Mouse (Mus musculus): Measurements from ENCODE around the gene Gm17334. TPM values are rescaled to one million over a fixed set of nuclear protein-coding genes. Genes with fewer than 3 reads are reported as not detected.

Gm17334 gene
- polyA plus RNA-seq, 1 experiment, result 0.44 TPM

- TF ChIP-seq CTCF (IDR thresholded peaks at IDR 0.05; ENCODE audit: borderline replicate concordance, insufficient read depth, low read depth, low read length) (no peak), POLR2A (IDR thresholded peaks at IDR 0.05; ENCODE audit: borderline replicate concordance, insufficient read depth, low read length) (no peak)
- H3K4me1 ChIP-seq (ENCODE audit: control insufficient read depth, insufficient read depth, low read length), result peaks cover 6% of the 10 kb centered on the region
Observed at GRCm38 (mm10) chr11:53796409-53797151, 23.6 kb upstream of the Gm17334 start.

DNA sequence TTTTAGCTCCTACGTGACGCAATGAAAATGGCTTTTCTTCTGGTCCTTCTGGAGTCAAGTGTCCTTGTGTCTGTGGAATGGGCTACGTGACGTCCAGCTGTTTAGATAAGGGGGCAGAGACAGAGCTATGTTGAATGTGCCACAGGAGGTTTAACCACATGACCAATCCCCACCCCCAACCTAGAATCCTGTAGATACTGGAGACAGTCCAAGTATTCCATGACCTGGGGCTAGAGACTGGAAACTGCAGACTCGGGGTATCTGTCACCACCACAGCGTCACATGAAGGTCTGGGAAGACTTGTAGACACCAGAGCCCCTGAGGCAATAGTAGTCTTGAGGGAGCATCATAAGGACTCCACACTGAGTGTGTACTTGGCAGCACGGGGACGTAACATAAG is 22.8 kb upstream of the Gm17334 start:
- no peaks in the 10 kb centered on the region for H3K27me3 ChIP-seq (ENCODE audit: control insufficient read depth, insufficient read depth, low read length)
- WGBS, result 89% methylated on average over 8 of the region's 8 CpGs
- TF ChIP-seq POLR2A (IDR thresholded peaks at IDR 0.05; ENCODE audit: borderline replicate concordance, insufficient read depth, low read length) (no peak), CTCF (IDR thresholded peaks at IDR 0.05; ENCODE audit: borderline replicate concordance, insufficient read depth, low read depth, low read length) (no peak)
- H3K4me1 ChIP-seq (ENCODE audit: control insufficient read depth, insufficient read depth, low read length), result peaks cover 6% of the 10 kb centered on the region
- no peak overlapping the region for H3K4me3 ChIP-seq (replicated peaks; ENCODE audit: insufficient read depth, low read depth, low read length)
- DNase-seq, result no peak
- no peak overlapping the region for H3K27ac ChIP-seq (ENCODE audit: insufficient read depth, low read length)

More at GRCm38 (mm10) chr11:53796409-53797151, 23.6 kb upstream of the Gm17334 start:
- H3K27ac ChIP-seq (ENCODE audit: insufficient read depth, low read length), result no peak overlapping the region; the same call in 1 of the 2 replicates
- DNase-seq, result no peak
- H3K4me3 ChIP-seq (replicated peaks; ENCODE audit: insufficient read depth, low read depth, low read length), result no peak overlapping the region
- 54% methylated on average over 12 of the region's 12 CpGs for WGBS
- no peaks in the 10 kb centered on the region for H3K27me3 ChIP-seq (ENCODE audit: control insufficient read depth, insufficient read depth, low read length)

DNA sequence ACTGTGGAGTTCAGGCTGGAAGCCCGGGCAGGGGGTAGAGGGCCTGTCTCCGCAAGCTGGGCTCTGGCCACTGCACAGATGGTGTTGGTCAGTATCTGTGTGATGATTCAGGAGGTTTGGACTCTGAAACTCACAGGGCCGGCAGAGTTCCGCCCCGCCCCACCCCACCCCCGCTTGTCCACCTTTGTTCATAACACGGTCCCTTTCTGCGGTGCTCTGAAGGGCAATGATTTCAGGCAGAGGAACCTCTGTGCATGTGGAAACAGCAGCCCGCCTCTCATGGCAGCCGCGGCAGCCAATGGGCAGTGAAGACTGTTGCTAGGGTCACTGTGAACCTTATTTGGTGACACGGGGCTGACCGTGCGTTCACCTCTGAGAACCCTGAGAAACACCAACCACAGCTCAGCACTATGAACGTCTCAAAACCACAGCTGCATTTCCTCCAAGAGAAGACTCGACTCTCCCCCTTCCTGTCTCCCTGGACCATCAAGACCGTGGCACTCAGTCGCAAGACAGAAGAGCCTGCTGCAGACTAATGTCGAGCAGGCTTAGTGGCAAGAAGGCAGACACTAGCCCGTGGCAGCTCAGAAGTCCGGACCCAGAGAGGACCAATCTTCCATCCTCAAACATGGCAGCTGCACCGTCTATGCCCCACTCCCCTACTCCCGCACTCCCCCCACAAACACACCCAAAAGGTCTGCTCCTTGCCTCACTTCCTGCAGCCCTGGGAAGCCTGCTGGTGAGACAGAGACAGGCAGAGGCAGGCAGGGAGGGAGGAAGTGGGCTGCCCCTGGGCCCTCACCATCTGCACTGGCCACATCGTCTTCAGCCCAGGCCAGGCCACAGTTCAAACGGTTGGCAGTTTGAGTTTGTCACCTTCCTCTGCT is 21.9 kb upstream of the Gm17334 start:
- DNase-seq, result peak; percentile 35 to 69
- 58% methylated on average over 25 of the region's 25 CpGs for WGBS
- no peak overlapping the region for H3K27ac ChIP-seq (ENCODE audit: insufficient read depth, low read length)
- H3K27me3 ChIP-seq (ENCODE audit: control insufficient read depth, insufficient read depth, low read length), result no peaks in the 10 kb centered on the region
- peaks cover 6% of the 10 kb centered on the region for H3K4me1 ChIP-seq (ENCODE audit: control insufficient read depth, insufficient read depth, low read length)
- TF ChIP-seq CTCF (IDR thresholded peaks at IDR 0.05; ENCODE audit: borderline replicate concordance, insufficient read depth, low read depth, low read length) (no peak), POLR2A (IDR thresholded peaks at IDR 0.05; ENCODE audit: borderline replicate concordance, insufficient read depth, low read length) (no peak)
- no peak overlapping the region for H3K4me3 ChIP-seq (replicated peaks; ENCODE audit: insufficient read depth, low read depth, low read length)

DNA sequence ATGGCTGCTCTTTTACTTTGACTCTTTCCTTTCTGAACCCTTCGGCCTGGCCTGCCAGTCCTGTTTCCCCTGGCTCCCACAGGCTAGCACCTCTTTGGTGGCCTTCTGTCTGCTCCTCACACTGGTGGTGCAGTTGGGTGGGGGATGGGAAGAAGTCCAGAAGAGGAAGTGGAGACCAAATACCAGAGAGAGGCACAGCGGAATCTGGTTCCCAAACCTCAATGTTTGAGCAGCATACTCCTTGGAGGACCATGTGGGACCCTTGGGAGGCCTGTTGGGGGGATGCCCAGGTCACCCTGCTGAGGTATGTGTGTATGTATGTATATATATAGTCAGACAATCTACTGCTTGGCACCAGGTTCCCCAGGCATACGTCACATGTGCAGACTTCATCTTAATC is 21.0 kb upstream of the Gm17334 start:
- 56% methylated on average over 3 of the region's 3 CpGs for WGBS
- TF ChIP-seq POLR2A (IDR thresholded peaks at IDR 0.05; ENCODE audit: borderline replicate concordance, insufficient read depth, low read length), result no peak
- TF ChIP-seq CTCF (IDR thresholded peaks at IDR 0.05; ENCODE audit: borderline replicate concordance, insufficient read depth, low read depth, low read length), result no peak
- Histone ChIP-seq H3K4me3 (replicated peaks; ENCODE audit: insufficient read depth, low read depth, low read length) (no peak overlapping the region), H3K27ac (ENCODE audit: insufficient read depth, low read length) (no peak overlapping the region), H3K27me3 (ENCODE audit: control insufficient read depth, insufficient read depth, low read length) (no peaks in the 10 kb centered on the region), H3K4me1 (ENCODE audit: control insufficient read depth, insufficient read depth, low read length) (peaks cover 6% of the 10 kb centered on the region)
- DNase-seq, result no peak

- TF ChIP-seq CTCF (IDR thresholded peaks at IDR 0.05; ENCODE audit: borderline replicate concordance, insufficient read depth, low read depth, low read length), result no peak
- no peak for TF ChIP-seq POLR2A (IDR thresholded peaks at IDR 0.05; ENCODE audit: borderline replicate concordance, insufficient read depth, low read length)
- H3K4me1 ChIP-seq (ENCODE audit: control insufficient read depth, insufficient read depth, low read length), result peaks cover 6% of the 10 kb centered on the region
- no peaks in the 10 kb centered on the region for H3K27me3 ChIP-seq (ENCODE audit: control insufficient read depth, insufficient read depth, low read length)
- no peak overlapping the region for H3K27ac ChIP-seq (ENCODE audit: insufficient read depth, low read length)
- WGBS, result 52% methylated on average over 3 of the region's 3 CpGs
- DNase-seq, result no peak
- H3K4me3 ChIP-seq (replicated peaks; ENCODE audit: insufficient read depth, low read depth, low read length), result no peak overlapping the region
Observed at GRCm38 (mm10) chr11:53792986-53793385, 20.0 kb upstream of the Gm17334 start.

- no peak overlapping the region for H3K4me3 ChIP-seq (replicated peaks; ENCODE audit: insufficient read depth, low read depth, low read length)
- 66% methylated on average over 3 of the region's 3 CpGs for WGBS
- no peak overlapping the region for H3K27ac ChIP-seq (ENCODE audit: insufficient read depth, low read length)
- DNase-seq, result no peak
- no peaks in the 10 kb centered on the region for H3K27me3 ChIP-seq (ENCODE audit: control insufficient read depth, insufficient read depth, low read length)
- H3K4me1 ChIP-seq (ENCODE audit: control insufficient read depth, insufficient read depth, low read length), result peaks cover 9% of the 10 kb centered on the region
- TF ChIP-seq CTCF (IDR thresholded peaks at IDR 0.05; ENCODE audit: borderline replicate concordance, insufficient read depth, low read depth, low read length), result no peak
- TF ChIP-seq POLR2A (IDR thresholded peaks at IDR 0.05; ENCODE audit: borderline replicate concordance, insufficient read depth, low read length), result no peak
Observed at GRCm38 (mm10) chr11:53789277-53789676, 16.3 kb upstream of the Gm17334 start.

- DNase-seq, result no peak
- no peak overlapping the region for H3K4me3 ChIP-seq (replicated peaks; ENCODE audit: insufficient read depth, low read depth, low read length)
- TF ChIP-seq CTCF (IDR thresholded peaks at IDR 0.05; ENCODE audit: borderline replicate concordance, insufficient read depth, low read depth, low read length), result no peak
- no peak for TF ChIP-seq POLR2A (IDR thresholded peaks at IDR 0.05; ENCODE audit: borderline replicate concordance, insufficient read depth, low read length)
- no peaks in the 10 kb centered on the region for H3K27me3 ChIP-seq (ENCODE audit: control insufficient read depth, insufficient read depth, low read length)
- no peak overlapping the region for H3K27ac ChIP-seq (ENCODE audit: insufficient read depth, low read length)
- WGBS, result 68% methylated on average over 8 of the region's 8 CpGs
- H3K4me1 ChIP-seq (ENCODE audit: control insufficient read depth, insufficient read depth, low read length), result peaks cover 6% of the 10 kb centered on the region
Observed at GRCm38 (mm10) chr11:53788196-53788595, 15.2 kb upstream of the Gm17334 start.
